17 mouse cellular contexts compared by ENCODE assay signal in the genomic region with DNA sequence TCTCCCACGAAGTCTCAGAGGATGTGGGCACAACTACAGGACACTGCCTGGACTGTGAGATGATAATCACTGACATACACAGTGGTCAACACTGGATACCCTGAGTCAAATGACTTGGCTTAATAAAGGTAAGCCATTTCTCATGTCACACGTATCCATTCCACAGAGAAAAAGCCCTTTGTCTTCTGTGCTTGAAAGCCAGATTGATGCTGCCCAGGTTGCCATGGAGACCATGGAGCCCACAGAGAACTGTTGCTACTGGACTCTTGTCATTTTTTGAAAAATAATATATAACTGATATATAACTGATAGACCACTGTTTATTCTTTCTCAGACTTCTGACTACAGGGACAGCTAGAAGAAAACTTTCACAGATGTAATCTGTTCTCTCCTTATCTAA. TPM values are rescaled to one million over a fixed set of nuclear protein-coding genes. Genes with fewer than 3 reads are reported as not detected.
DNase-seq lines count a peak whose midpoint lies in the region; ATAC-seq lines count a peak whose summit lies in the region.
"Had no signal": no experiment of that assay in that cellular context is flagged by ENCODE, and none has a peak within 500 bp of the region (broad histone marks: within the 10 kb centered on the region; RNA-seq: fewer than 3 reads in every experiment).

No protein-coding gene starts in this region.

- H3K4me2 ChIP-seq in forebrain, embryonic 14.5 days (ENCODE audit: low read length): no peak overlapping the region
- H3K4me2 ChIP-seq in forebrain, embryonic 13.5 days: no peak overlapping the region
- H3K4me2 ChIP-seq in midbrain, embryonic 14.5 days (ENCODE audit: low read length): no peak overlapping the region
- H3K4me2 ChIP-seq in hindbrain, embryonic 16.5 days (ENCODE audit: low read length): no peak overlapping the region
- H3K4me2 ChIP-seq: embryonic facial prominence, embryonic 13.5 days; limb, embryonic 12.5 days had no signal

- DNase-seq in forebrain, embryonic 14.5 days (ENCODE audit: low spot score): peak; percentile 51
- DNase-seq in midbrain, embryonic 14.5 days: peak; percentile 73
- DNase-seq in midbrain, embryonic 10.5 days (ENCODE audit: low spot score): no peak
- no peak for DNase-seq in right cerebral cortex, adult 18-20 months
- DNase-seq in thymus, postnatal 14 days: no peak
- DNase-seq: B cell, adult 2 months; cerebellum, adult 2 months; heart, adult 2 months; lung, postnatal 36 days; spleen, adult 18-20 months; thymus, postnatal 36 days had no signal

- no peaks in the 10 kb centered on the region for H3K36me3 ChIP-seq in forebrain, embryonic 14.5 days (ENCODE audit: control insufficient read depth, insufficient read depth, low read length)
- H3K36me3 ChIP-seq in forebrain, embryonic 13.5 days (ENCODE audit: poor library complexity, severe bottlenecking): no peaks in the 10 kb centered on the region
- no peaks in the 10 kb centered on the region for H3K36me3 ChIP-seq in midbrain, embryonic 14.5 days (ENCODE audit: control insufficient read depth, insufficient read depth, low read length)
- no peaks in the 10 kb centered on the region for H3K36me3 ChIP-seq in midbrain, embryonic 10.5 days
- no peaks in the 10 kb centered on the region for H3K36me3 ChIP-seq in hindbrain, embryonic 16.5 days (ENCODE audit: control insufficient read depth, insufficient read depth, low read length)
- H3K36me3 ChIP-seq: embryonic facial prominence, embryonic 13.5 days; limb, embryonic 12.5 days; liver, embryonic 15.5 days had no signal

- peaks cover 8% of the 10 kb centered on the region for H3K4me1 ChIP-seq in forebrain, embryonic 14.5 days (ENCODE audit: control insufficient read depth, insufficient read depth, low read length)
- H3K4me1 ChIP-seq in forebrain, embryonic 13.5 days: peaks cover 16% of the 10 kb centered on the region
- H3K4me1 ChIP-seq in midbrain, embryonic 14.5 days (ENCODE audit: control insufficient read depth, insufficient read depth, low read length): peaks cover 13% of the 10 kb centered on the region
- H3K4me1 ChIP-seq in midbrain, embryonic 10.5 days: peaks cover 17% of the 10 kb centered on the region
- peaks cover 9% of the 10 kb centered on the region for H3K4me1 ChIP-seq in hindbrain, embryonic 16.5 days (ENCODE audit: control insufficient read depth, insufficient read depth, low read depth, low read length)
- H3K4me1 ChIP-seq: liver, embryonic 15.5 days had no signal

- no peak for ATAC-seq in forebrain, embryonic 14.5 days
- no peak for ATAC-seq in forebrain, embryonic 13.5 days
- ATAC-seq in midbrain, embryonic 14.5 days (ENCODE audit: low FRiP score, low TSS enrichment): no peak
- peak; percentile 51; the same call in 1 of the 2 replicates for ATAC-seq in hindbrain, embryonic 16.5 days
- ATAC-seq: Patski had no signal

- H3K27ac ChIP-seq in forebrain, embryonic 14.5 days (ENCODE audit: low read depth, low read length): no peak overlapping the region
- H3K27ac ChIP-seq in forebrain, embryonic 13.5 days: no peak overlapping the region
- no peak overlapping the region for H3K27ac ChIP-seq in midbrain, embryonic 14.5 days (replicated peaks; ENCODE audit: low read depth, low read length)
- no peak overlapping the region for H3K27ac ChIP-seq in midbrain, embryonic 10.5 days (replicated peaks)
- H3K27ac ChIP-seq in hindbrain, embryonic 16.5 days (ENCODE audit: low read depth, low read length): no peak overlapping the region
- H3K27ac ChIP-seq: embryonic facial prominence, embryonic 13.5 days; heart, adult 2 months; limb, embryonic 12.5 days; liver, embryonic 15.5 days had no signal

- H3K9me3 ChIP-seq in forebrain, embryonic 14.5 days (replicated peaks; ENCODE audit: control insufficient read depth, low read length): no peaks in the 10 kb centered on the region
- no peaks in the 10 kb centered on the region for H3K9me3 ChIP-seq in forebrain, embryonic 13.5 days (replicated peaks)
- H3K9me3 ChIP-seq in midbrain, embryonic 14.5 days (ENCODE audit: control insufficient read depth, low read length): no peaks in the 10 kb centered on the region
- no peaks in the 10 kb centered on the region for H3K9me3 ChIP-seq in midbrain, embryonic 10.5 days (replicated peaks)
- H3K9me3 ChIP-seq in hindbrain, embryonic 16.5 days (ENCODE audit: control insufficient read depth, low read length): no peaks in the 10 kb centered on the region
- H3K9me3 ChIP-seq: embryonic facial prominence, embryonic 13.5 days; limb, embryonic 12.5 days; liver, embryonic 15.5 days had no signal

- no peak overlapping the region for H3K4me3 ChIP-seq in forebrain, embryonic 14.5 days (ENCODE audit: low read depth, low read length)
- no peak overlapping the region for H3K4me3 ChIP-seq in forebrain, embryonic 13.5 days
- H3K4me3 ChIP-seq in midbrain, embryonic 14.5 days (replicated peaks; ENCODE audit: low read depth, low read length): no peak overlapping the region
- H3K4me3 ChIP-seq in midbrain, embryonic 10.5 days: no peak overlapping the region
- H3K4me3 ChIP-seq in hindbrain, embryonic 16.5 days (ENCODE audit: low read length): no peak overlapping the region
- H3K4me3 ChIP-seq: embryonic facial prominence, embryonic 13.5 days; heart, adult 2 months; limb, embryonic 12.5 days; liver, embryonic 15.5 days had no signal

- H3K9ac ChIP-seq in forebrain, embryonic 14.5 days (ENCODE audit: low read length): no peak overlapping the region
- no peak overlapping the region for H3K9ac ChIP-seq in forebrain, embryonic 13.5 days
- H3K9ac ChIP-seq in midbrain, embryonic 14.5 days (replicated peaks; ENCODE audit: low read length): no peak overlapping the region
- no peak overlapping the region for H3K9ac ChIP-seq in hindbrain, embryonic 16.5 days (ENCODE audit: low read depth, low read length)
- H3K9ac ChIP-seq: embryonic facial prominence, embryonic 13.5 days; limb, embryonic 12.5 days; liver, embryonic 15.5 days had no signal

- 36% methylated on average over 2 of the region's 2 CpGs for WGBS in forebrain, embryonic 14.5 days
- WGBS in forebrain, embryonic 13.5 days: 35% methylated on average over 2 of the region's 2 CpGs
- WGBS in midbrain, embryonic 14.5 days: 32% methylated on average over 2 of the region's 2 CpGs
- 63% methylated on average over 2 of the region's 2 CpGs for WGBS in midbrain, embryonic 10.5 days
- WGBS in hindbrain, embryonic 16.5 days: 23% methylated on average over 2 of the region's 2 CpGs

- no peaks in the 10 kb centered on the region for H3K27me3 ChIP-seq in forebrain, embryonic 14.5 days (replicated peaks; ENCODE audit: control insufficient read depth, insufficient read depth, low read length)
- no peaks in the 10 kb centered on the region for H3K27me3 ChIP-seq in forebrain, embryonic 13.5 days
- H3K27me3 ChIP-seq in midbrain, embryonic 14.5 days (ENCODE audit: control insufficient read depth, insufficient read depth, low read length): no peaks in the 10 kb centered on the region
- H3K27me3 ChIP-seq in midbrain, embryonic 10.5 days (ENCODE audit: low read depth, poor library complexity, severe bottlenecking): no peaks in the 10 kb centered on the region; the same call in 1 of the 2 replicates
- no peaks in the 10 kb centered on the region for H3K27me3 ChIP-seq in hindbrain, embryonic 16.5 days (replicated peaks; ENCODE audit: control insufficient read depth, insufficient read depth, low read length)
- H3K27me3 ChIP-seq: embryonic facial prominence, embryonic 13.5 days; limb, embryonic 12.5 days had no signal

RNA-seq across cellular contexts. Expression of a gene that starts 30.1 kb away (rescaled TPM):
- 2.4 and 3.5 TPM in 2 replicates for polyA plus RNA-seq in forebrain, embryonic 14.5 days (2014; fragmentation: Nextera tagmentation; extraction: Ambion mirVana)
- 3.4 and 4.6 TPM in 2 replicates for polyA plus RNA-seq in forebrain, embryonic 13.5 days (2015; fragmentation: Nextera tagmentation; extraction: Ambion mirVana)
- polyA plus RNA-seq in midbrain, embryonic 14.5 days (2014; fragmentation: Nextera tagmentation; extraction: Ambion mirVana): 0.63 and 1.6 TPM in 2 replicates
- polyA plus RNA-seq in midbrain, embryonic 10.5 days (2016; fragmentation: Nextera tagmentation; extraction: Ambion mirVana): 8.1 and 9.9 TPM in 2 replicates
- polyA plus RNA-seq in hindbrain, embryonic 16.5 days (2015; fragmentation: Nextera tagmentation; extraction: Ambion mirVana): 2.8 and 3.7 TPM in 2 replicates

RNA-seq across cellular contexts. Expression of a gene that starts 35.1 kb away (rescaled TPM):
- 75.5 and 86.8 TPM in 2 replicates for polyA plus RNA-seq in forebrain, embryonic 14.5 days (2014; fragmentation: Nextera tagmentation; extraction: Ambion mirVana)
- 82.6 and 85.4 TPM in 2 replicates for polyA plus RNA-seq in forebrain, embryonic 13.5 days (2015; fragmentation: Nextera tagmentation; extraction: Ambion mirVana)
- polyA plus RNA-seq in midbrain, embryonic 14.5 days (2014; fragmentation: Nextera tagmentation; extraction: Ambion mirVana): 68.2 and 76.7 TPM in 2 replicates
- polyA plus RNA-seq in midbrain, embryonic 10.5 days (2016; fragmentation: Nextera tagmentation; extraction: Ambion mirVana): 85.2 and 86.7 TPM in 2 replicates
- polyA plus RNA-seq in hindbrain, embryonic 16.5 days (2015; fragmentation: Nextera tagmentation; extraction: Ambion mirVana): 46.2 and 48.0 TPM in 2 replicates

Comparison
In these comparisons a context has a peak if more than half of its experiments do, and no peak if none do; other contexts are left out.
1. DNase-seq: peak in forebrain, embryonic 14.5 days (single experiment) and midbrain, embryonic 14.5 days (single experiment); none in midbrain, embryonic 10.5 days (single experiment), right cerebral cortex, adult 18-20 months (single experiment) and thymus, postnatal 14 days (single experiment).